Mouse (Mus musculus): ENCODE measurements at regions not wholly inside any gene's neighbourhood (a gene's known extent, or its start where the extent isn't known, plus 50 kb on each side); places are given as distances from the start of the nearest gene placed in this dataset.

GRCm38 (mm10) chr11:64749976-64750375 lies 228.9 kb upstream of the Elac2 start:
- no peak overlapping the region for H3K4me3 ChIP-seq (ENCODE audit: control insufficient read depth in 1 of 2, insufficient read depth in 1 of 2, low read depth in 1 of 2, low read length in 2 of 2)
- no peak overlapping the region for H3K27ac ChIP-seq (replicated peaks in 1 of 2; ENCODE audit: control insufficient read depth in 1 of 2, insufficient read depth in 1 of 2, low read depth in 2 of 2, low read length in 2 of 2)
- no peaks in the 10 kb centered on the region for H3K36me3 ChIP-seq (ENCODE audit: control insufficient read depth, insufficient read depth, low read length)
- H3K9ac ChIP-seq (ENCODE audit: low read length) = no peak overlapping the region
- no peak overlapping the region for H3K4me2 ChIP-seq (ENCODE audit: low read length)
- no peak for ATAC-seq (ENCODE audit: insufficient number of reproducible peaks, insufficient read depth, low FRiP score, low read depth)
- 36% methylated on average over 9 of the region's 9 CpGs for WGBS
- H3K9me3 ChIP-seq (ENCODE audit: control insufficient read depth, low read length) = no peaks in the 10 kb centered on the region
- 0 out of 4 replicates have a peak, but pooled peaks cover 0 to 2% of the 10 kb centered on the region in 2 experiments for H3K4me1 ChIP-seq (ENCODE audit: control insufficient read depth in 2 of 2, insufficient read depth in 2 of 2, low read length in 2 of 2)
- no peaks in the 10 kb centered on the region for H3K27me3 ChIP-seq (ENCODE audit: control insufficient read depth, insufficient read depth, low read length)

GRCm38 (mm10) chr11:64752299-64752698 lies 226.5 kb upstream of the Elac2 start:
- no peaks in the 10 kb centered on the region for H3K9me3 ChIP-seq (ENCODE audit: control insufficient read depth, low read length)
- 56% methylated on average over 3 of the region's 3 CpGs for WGBS
- no peak overlapping the region for H3K9ac ChIP-seq (ENCODE audit: low read length)
- H3K4me3 ChIP-seq (ENCODE audit: control insufficient read depth in 1 of 2, insufficient read depth in 1 of 2, low read depth in 1 of 2, low read length in 2 of 2) = no peak overlapping the region
- no peak overlapping the region for H3K27ac ChIP-seq (replicated peaks in 1 of 2; ENCODE audit: control insufficient read depth in 1 of 2, insufficient read depth in 1 of 2, low read depth in 2 of 2, low read length in 2 of 2)
- ATAC-seq (ENCODE audit: insufficient number of reproducible peaks, insufficient read depth, low FRiP score, low read depth) = no peak
- no peak overlapping the region for H3K4me2 ChIP-seq (ENCODE audit: low read length)
- H3K36me3 ChIP-seq (ENCODE audit: control insufficient read depth, insufficient read depth, low read length) = no peaks in the 10 kb centered on the region
- H3K4me1 ChIP-seq (ENCODE audit: control insufficient read depth in 2 of 2, insufficient read depth in 2 of 2, low read length in 2 of 2) = 0 out of 4 replicates have a peak, but pooled peaks cover 0 to 2% of the 10 kb centered on the region in 2 experiments
- no peaks in the 10 kb centered on the region for H3K27me3 ChIP-seq (ENCODE audit: control insufficient read depth, insufficient read depth, low read length)

GRCm38 (mm10) chr11:64752816-64753215 lies 226.0 kb upstream of the Elac2 start:
- Histone ChIP-seq H3K27ac (replicated peaks in 1 of 2; ENCODE audit: control insufficient read depth in 1 of 2, insufficient read depth in 1 of 2, low read depth in 2 of 2, low read length in 2 of 2) (no peak overlapping the region), H3K27me3 (ENCODE audit: control insufficient read depth, insufficient read depth, low read length) (no peaks in the 10 kb centered on the region), H3K4me1 (ENCODE audit: control insufficient read depth in 2 of 2, insufficient read depth in 2 of 2, low read length in 2 of 2) (0 out of 4 replicates have a peak, but pooled peaks cover 0 to 2% of the 10 kb centered on the region in 2 experiments), H3K9ac (ENCODE audit: low read length) (no peak overlapping the region), H3K36me3 (ENCODE audit: control insufficient read depth, insufficient read depth, low read length) (no peaks in the 10 kb centered on the region), H3K4me2 (ENCODE audit: low read length) (no peak overlapping the region), H3K9me3 (ENCODE audit: control insufficient read depth, low read length) (no peaks in the 10 kb centered on the region), H3K4me3 (ENCODE audit: control insufficient read depth in 1 of 2, insufficient read depth in 1 of 2, low read depth in 1 of 2, low read length in 2 of 2) (no peak overlapping the region)
- no peak for ATAC-seq (ENCODE audit: insufficient number of reproducible peaks, insufficient read depth, low FRiP score, low read depth)
- 78% methylated on average over 7 of the region's 7 CpGs for WGBS

GRCm38 (mm10) chr11:64754076-64754475 lies 224.8 kb upstream of the Elac2 start:
- H3K36me3 ChIP-seq (ENCODE audit: control insufficient read depth, insufficient read depth, low read length) = no peaks in the 10 kb centered on the region
- 52% methylated on average over 5 of the region's 5 CpGs for WGBS
- no peak overlapping the region for H3K4me2 ChIP-seq (ENCODE audit: low read length)
- no peaks in the 10 kb centered on the region for H3K27me3 ChIP-seq (ENCODE audit: control insufficient read depth, insufficient read depth, low read length)
- H3K27ac ChIP-seq (replicated peaks in 1 of 2; ENCODE audit: control insufficient read depth in 1 of 2, insufficient read depth in 1 of 2, low read depth in 2 of 2, low read length in 2 of 2) = no peak overlapping the region
- no peak overlapping the region for H3K4me3 ChIP-seq (ENCODE audit: control insufficient read depth in 1 of 2, insufficient read depth in 1 of 2, low read depth in 1 of 2, low read length in 2 of 2)
- ATAC-seq (ENCODE audit: insufficient number of reproducible peaks, insufficient read depth, low FRiP score, low read depth) = no peak
- no peaks in the 10 kb centered on the region for H3K9me3 ChIP-seq (ENCODE audit: control insufficient read depth, low read length)
- 0 out of 4 replicates have a peak, but pooled peaks cover 0 to 2% of the 10 kb centered on the region in 2 experiments for H3K4me1 ChIP-seq (ENCODE audit: control insufficient read depth in 2 of 2, insufficient read depth in 2 of 2, low read length in 2 of 2)
- no peak overlapping the region for H3K9ac ChIP-seq (ENCODE audit: low read length)

GRCm38 (mm10) chr11:64755563-64755962 lies 223.3 kb upstream of the Elac2 start:
- H3K4me1 ChIP-seq (ENCODE audit: control insufficient read depth in 2 of 2, insufficient read depth in 2 of 2, low read length in 2 of 2) = no peaks in the 10 kb centered on the region
- H3K36me3 ChIP-seq (ENCODE audit: control insufficient read depth, insufficient read depth, low read length) = no peaks in the 10 kb centered on the region
- no peaks in the 10 kb centered on the region for H3K27me3 ChIP-seq (ENCODE audit: control insufficient read depth, insufficient read depth, low read length)
- H3K9me3 ChIP-seq (ENCODE audit: control insufficient read depth, low read length) = no peaks in the 10 kb centered on the region
- no peak for ATAC-seq (ENCODE audit: insufficient number of reproducible peaks, insufficient read depth, low FRiP score, low read depth)
- no peak overlapping the region for H3K27ac ChIP-seq (replicated peaks in 1 of 2; ENCODE audit: control insufficient read depth in 1 of 2, insufficient read depth in 1 of 2, low read depth in 2 of 2, low read length in 2 of 2)
- no peak overlapping the region for H3K4me2 ChIP-seq (ENCODE audit: low read length)
- no peak overlapping the region for H3K4me3 ChIP-seq (ENCODE audit: control insufficient read depth in 1 of 2, insufficient read depth in 1 of 2, low read depth in 1 of 2, low read length in 2 of 2)
- 93% methylated on average over 1 of the region's 1 CpGs for WGBS
- H3K9ac ChIP-seq (ENCODE audit: low read length) = no peak overlapping the region

GRCm38 (mm10) chr11:64760626-64761025 lies 218.2 kb upstream of the Elac2 start:
- Histone ChIP-seq H3K4me2 (ENCODE audit: low read length) (no peak overlapping the region), H3K4me3 (ENCODE audit: control insufficient read depth in 1 of 2, insufficient read depth in 1 of 2, low read depth in 1 of 2, low read length in 2 of 2) (no peak overlapping the region), H3K9ac (ENCODE audit: low read length) (no peak overlapping the region), H3K27ac (replicated peaks in 1 of 2; ENCODE audit: control insufficient read depth in 1 of 2, insufficient read depth in 1 of 2, low read depth in 2 of 2, low read length in 2 of 2) (no peak overlapping the region), H3K27me3 (ENCODE audit: control insufficient read depth, insufficient read depth, low read length) (no peaks in the 10 kb centered on the region), H3K36me3 (ENCODE audit: control insufficient read depth, insufficient read depth, low read length) (no peaks in the 10 kb centered on the region), H3K9me3 (ENCODE audit: control insufficient read depth, low read length) (no peaks in the 10 kb centered on the region), H3K4me1 (ENCODE audit: control insufficient read depth in 2 of 2, insufficient read depth in 2 of 2, low read length in 2 of 2) (no peaks in the 10 kb centered on the region)
- no peak for ATAC-seq (ENCODE audit: insufficient number of reproducible peaks, insufficient read depth, low FRiP score, low read depth)
- WGBS = 84% methylated on average over 3 of the region's 3 CpGs

GRCm38 (mm10) chr11:64762755-64763154 lies 216.1 kb upstream of the Elac2 start:
- no peak for ATAC-seq (ENCODE audit: insufficient number of reproducible peaks, insufficient read depth, low FRiP score, low read depth)
- H3K36me3 ChIP-seq (ENCODE audit: control insufficient read depth, insufficient read depth, low read length) = no peaks in the 10 kb centered on the region
- H3K27ac ChIP-seq (replicated peaks in 1 of 2; ENCODE audit: control insufficient read depth in 1 of 2, insufficient read depth in 1 of 2, low read depth in 2 of 2, low read length in 2 of 2) = no peak overlapping the region
- H3K4me1 ChIP-seq (ENCODE audit: control insufficient read depth in 2 of 2, insufficient read depth in 2 of 2, low read length in 2 of 2) = no peaks in the 10 kb centered on the region
- H3K4me2 ChIP-seq (ENCODE audit: low read length) = no peak overlapping the region
- H3K9me3 ChIP-seq (ENCODE audit: control insufficient read depth, low read length) = no peaks in the 10 kb centered on the region
- H3K4me3 ChIP-seq (ENCODE audit: control insufficient read depth in 1 of 2, insufficient read depth in 1 of 2, low read depth in 1 of 2, low read length in 2 of 2) = no peak overlapping the region
- no peak overlapping the region for H3K9ac ChIP-seq (ENCODE audit: low read length)
- WGBS = 82% methylated on average over 3 of the region's 3 CpGs
- no peaks in the 10 kb centered on the region for H3K27me3 ChIP-seq (ENCODE audit: control insufficient read depth, insufficient read depth, low read length)

GRCm38 (mm10) chr11:64764056-64764455 lies 214.8 kb upstream of the Elac2 start:
- ATAC-seq (ENCODE audit: insufficient number of reproducible peaks, insufficient read depth, low FRiP score, low read depth) = no peak
- WGBS = 70% methylated on average over 6 of the region's 6 CpGs
- no peak overlapping the region for H3K4me2 ChIP-seq (ENCODE audit: low read length)

More at GRCm38 (mm10) chr11:64764056-64764455, 214.8 kb upstream of the Elac2 start:
- Histone ChIP-seq H3K27me3 (ENCODE audit: control insufficient read depth, insufficient read depth, low read length) (no peaks in the 10 kb centered on the region), H3K27ac (replicated peaks in 1 of 2; ENCODE audit: control insufficient read depth in 1 of 2, insufficient read depth in 1 of 2, low read depth in 2 of 2, low read length in 2 of 2) (no peak overlapping the region), H3K4me1 (ENCODE audit: control insufficient read depth in 2 of 2, insufficient read depth in 2 of 2, low read length in 2 of 2) (no peaks in the 10 kb centered on the region), H3K36me3 (ENCODE audit: control insufficient read depth, insufficient read depth, low read length) (no peaks in the 10 kb centered on the region), H3K4me3 (ENCODE audit: control insufficient read depth in 1 of 2, insufficient read depth in 1 of 2, low read depth in 1 of 2, low read length in 2 of 2) (no peak overlapping the region), H3K9me3 (ENCODE audit: control insufficient read depth, low read length) (no peaks in the 10 kb centered on the region), H3K9ac (ENCODE audit: low read length) (no peak overlapping the region)

Measured in heart, embryonic 14.5 days (tissue).